Mouse (Mus musculus) myocyte (in vitro differentiated cells): ENCODE data around the gene Inava. TPM values are rescaled to one million over a fixed set of nuclear protein-coding genes. Genes with fewer than 3 reads are reported as not detected.

Experiments used
- H3K27me3 ChIP-seq: one replicate; pipeline ENCODE4 v1.6.1; 2011; ENCODE audit not compliant: control insufficient read depth, insufficient read depth, insufficient read length
- H3K36me3 ChIP-seq: one replicate; pipeline ENCODE4 v1.6.1; 2011; ENCODE audit not compliant: control insufficient read depth, insufficient read depth
- H3K4me2 ChIP-seq: one replicate; pipeline ENCODE4 v1.6.1; 2011; ENCODE audit warnings: low read depth, control low read depth
- H3K4me3 ChIP-seq: one replicate; pipeline ENCODE4 v1.5.1; 2011; ENCODE audit warnings: mild to moderate bottlenecking, control low read depth, moderate library complexity
- H3K79me2 ChIP-seq: one replicate; pipeline ENCODE4 v1.6.1; 2011; ENCODE audit not compliant: control insufficient read depth, insufficient read depth
- H3ac ChIP-seq: one replicate; pipeline ENCODE4 v1.6.1; 2011; ENCODE audit not compliant: control insufficient read depth, insufficient read length
- CEBPB ChIP-seq: IDR thresholded peaks from 2 replicates; pipeline ENCODE4 v1.6.1; 2011; ENCODE audit warnings: mild to moderate bottlenecking, moderate library complexity; ENCODE audit not compliant: poor library complexity, insufficient read depth, severe bottlenecking
- E2F4 ChIP-seq: IDR thresholded peaks from one replicate; pipeline ENCODE4 v1.6.1; 2011; ENCODE audit warnings: mild to moderate bottlenecking, control low read depth, moderate library complexity; ENCODE audit not compliant: insufficient read depth
- MAX ChIP-seq: IDR thresholded peaks from one replicate; pipeline ENCODE4 v1.6.1; 2011; ENCODE audit warnings: low read depth, mild to moderate bottlenecking, control low read depth
- MYOD1 ChIP-seq, 3 experiments: IDR thresholded peaks; one replicate each; pipeline ENCODE4 v1.6.1; 2011; ENCODE audit warnings: control low read depth in 2 of 3, low read depth in 2 of 3, mild to moderate bottlenecking in 2 of 3, moderate library complexity in 1 of 3; ENCODE audit not compliant: insufficient read length in 2 of 3, control insufficient read depth in 1 of 3
- MYOG ChIP-seq, 3 experiments: IDR thresholded peaks; one replicate each; pipeline ENCODE4 v1.6.1; 2011; ENCODE audit warnings: control low read depth in 2 of 3, low read depth in 2 of 3, mild to moderate bottlenecking in 2 of 3; ENCODE audit not compliant: insufficient read length in 2 of 3, control insufficient read depth in 1 of 3, insufficient read depth in 1 of 3
- POLR2A ChIP-seq: IDR thresholded peaks from one replicate; pipeline ENCODE4 v1.6.1; 2011; ENCODE audit warnings: low read depth, mild to moderate bottlenecking, control low read depth, moderate library complexity; ENCODE audit not compliant: insufficient read length
- POLR2AphosphoS2 ChIP-seq: IDR thresholded peaks from one replicate; pipeline ENCODE4 v1.6.1; 2011; ENCODE audit warnings: low read depth, control low read depth; ENCODE audit not compliant: insufficient read length
- REST ChIP-seq: IDR thresholded peaks from one replicate; pipeline ENCODE4 v1.6.1; 2011; ENCODE audit warnings: mild to moderate bottlenecking, control low read depth, moderate library complexity; ENCODE audit not compliant: insufficient read depth, insufficient read length
- SRF ChIP-seq: IDR thresholded peaks from one replicate; pipeline ENCODE4 v1.6.1; 2011; ENCODE audit warnings: low read depth; ENCODE audit not compliant: control insufficient read depth, insufficient read length
- TCF12 ChIP-seq: IDR thresholded peaks from one replicate; pipeline ENCODE4 v1.6.1; 2011; ENCODE audit warnings: mild to moderate bottlenecking, control low read depth; ENCODE audit not compliant: poor library complexity, insufficient read depth, severe bottlenecking
- TCF3 ChIP-seq: IDR thresholded peaks from one replicate; pipeline ENCODE4 v1.6.1; 2011; ENCODE audit warnings: low read depth, control low read depth; ENCODE audit not compliant: insufficient read length
- USF1 ChIP-seq: IDR thresholded peaks from one replicate; pipeline ENCODE4 v1.6.1; 2011; ENCODE audit warnings: low read depth, mild to moderate bottlenecking, control low read depth, moderate library complexity
- polyA plus RNA-seq: library from polyadenylated mRNA; unstranded; fragments of >200 nt; fragmentation: generic; extraction: Trizol; gene quantifications from one replicate; pipeline ENCODE4 v1.2.1, GENCODE M21; 2012; ENCODE audit warnings: missing spikeins

Gene Inava
- polyA plus RNA-seq, 1 experiment, result 11.1 TPM

DNA sequence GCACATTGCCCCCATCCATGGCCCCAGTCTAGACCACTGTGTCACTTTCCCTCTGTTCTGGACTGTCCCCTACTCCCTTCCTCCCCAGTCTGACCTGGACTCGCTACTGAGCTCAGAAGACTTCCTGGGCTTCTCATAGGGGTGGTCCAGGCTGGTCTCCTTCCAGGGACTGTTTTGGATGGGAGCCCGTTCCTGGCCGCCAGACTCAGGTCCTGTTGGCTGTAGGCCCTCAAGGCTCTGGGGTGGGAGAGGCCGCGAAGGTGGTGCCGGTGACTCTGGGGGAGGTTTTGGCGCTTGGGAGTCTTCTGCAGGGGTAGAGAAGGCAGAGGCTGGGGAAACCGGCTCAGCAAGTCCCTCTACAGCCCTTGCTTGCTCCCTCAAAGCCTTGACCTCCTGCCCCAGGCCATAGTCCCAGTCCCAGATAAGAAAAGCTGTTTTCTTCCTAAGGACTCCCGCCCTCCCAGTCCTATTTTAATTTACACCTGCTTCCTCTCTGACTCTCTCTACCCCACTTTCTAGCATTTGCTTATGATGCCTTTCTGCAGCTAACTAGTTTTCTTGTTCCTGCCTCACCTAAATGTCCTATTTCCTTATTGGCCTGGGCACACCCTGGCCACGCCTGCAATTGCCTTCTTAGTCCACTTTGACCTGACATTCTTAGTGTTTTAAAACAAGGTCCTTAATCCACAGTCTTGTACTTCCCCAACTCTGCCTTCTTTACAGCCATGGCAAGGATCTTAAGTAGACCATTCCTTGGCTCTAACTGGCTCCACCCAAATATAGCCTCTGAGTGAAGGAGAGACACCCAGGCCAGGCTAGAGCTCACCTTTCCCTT lies 13.8 kb downstream of the Inava start:
- no peaks in the 10 kb centered on the region for H3K79me2 ChIP-seq
- no peak overlapping the region for H3K4me3 ChIP-seq
- no peaks in the 10 kb centered on the region for H3K27me3 ChIP-seq
- H3K4me2 ChIP-seq, result no peak overlapping the region
- no peak overlapping the region for H3ac ChIP-seq
- no peak for TF ChIP-seq TCF3
- TF ChIP-seq USF1, result no peak
- no peak for TF ChIP-seq CEBPB
- TF ChIP-seq POLR2A, result no peak
- no peak for TF ChIP-seq MAX
- no peak for TF ChIP-seq MYOG (IDR thresholded peaks at IDR 0.05; ENCODE audit: control insufficient read depth in 1 of 3, insufficient read depth in 1 of 3, insufficient read length in 2 of 3, low read depth in 2 of 3)
- TF ChIP-seq E2F4, result no peak
- TF ChIP-seq POLR2AphosphoS2, result no peak
- TF ChIP-seq TCF12, result no peak
- TF ChIP-seq REST, result no peak
- TF ChIP-seq MYOD1 (IDR thresholded peaks at IDR 0.05; ENCODE audit: control insufficient read depth in 1 of 3, insufficient read length in 2 of 3, low read depth in 2 of 3), result no peak
- TF ChIP-seq SRF, result no peak
- H3K36me3 ChIP-seq, result peaks cover 42% of the 10 kb centered on the region

DNA sequence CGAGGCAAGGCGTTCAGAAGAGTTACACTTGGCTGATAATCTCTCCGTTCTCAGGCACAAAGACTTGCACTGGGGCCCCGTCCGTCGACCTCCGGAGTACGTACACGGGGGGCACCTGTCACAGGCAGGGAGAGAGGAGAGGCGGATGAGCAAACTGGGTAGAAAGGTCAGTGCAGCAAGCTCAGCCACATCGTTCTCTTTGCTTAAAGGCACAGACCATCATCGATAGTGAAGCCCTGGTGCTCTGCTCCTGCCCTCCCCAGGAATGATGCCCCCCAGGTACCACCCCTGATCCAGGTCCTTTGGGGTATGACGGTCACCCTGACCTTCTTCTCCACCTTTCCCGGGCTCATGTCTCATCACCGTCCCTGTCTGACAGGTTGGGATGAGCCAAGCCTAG lies 19.8 kb downstream of the Inava start:
- Histone ChIP-seq H3K36me3 (peaks cover 35% of the 10 kb centered on the region), H3K79me2 (no peaks in the 10 kb centered on the region), H3K4me3 (no peak overlapping the region), H3ac (no peak overlapping the region), H3K4me2 (no peak overlapping the region), H3K27me3 (no peaks in the 10 kb centered on the region)
- no peak for TF ChIP-seq MAX
- no peak for TF ChIP-seq SRF
- TF ChIP-seq MYOD1 (IDR thresholded peaks at IDR 0.05; ENCODE audit: control insufficient read depth in 1 of 3, insufficient read length in 2 of 3, low read depth in 2 of 3), result no peak
- no peak for TF ChIP-seq REST
- TF ChIP-seq TCF3, result no peak
- no peak for TF ChIP-seq MYOG (IDR thresholded peaks at IDR 0.05; ENCODE audit: control insufficient read depth in 1 of 3, insufficient read depth in 1 of 3, insufficient read length in 2 of 3, low read depth in 2 of 3)
- TF ChIP-seq POLR2A, result no peak
- TF ChIP-seq E2F4, result no peak
- TF ChIP-seq POLR2AphosphoS2, result no peak
- TF ChIP-seq USF1, result no peak
- no peak for TF ChIP-seq TCF12
- no peak for TF ChIP-seq CEBPB

DNA sequence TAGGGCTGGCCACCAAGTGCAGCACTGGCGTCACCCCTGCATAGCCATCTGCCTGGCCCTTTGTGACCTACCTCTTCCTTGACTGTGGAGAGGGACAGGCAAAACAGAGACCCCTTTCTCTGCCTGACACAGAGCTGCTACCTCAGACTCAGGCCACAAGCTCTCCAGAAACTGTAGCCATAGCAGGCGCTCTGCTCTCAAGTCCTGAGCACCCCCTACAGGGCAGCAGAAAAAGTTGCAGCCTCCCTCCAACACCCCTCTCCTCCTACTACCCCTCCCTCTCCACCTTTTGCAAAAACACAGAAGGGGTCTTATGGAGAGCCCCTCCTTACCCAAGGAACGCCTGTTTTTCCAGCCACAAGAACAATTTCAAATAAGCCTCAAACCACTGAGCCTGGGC lies 21.3 kb downstream of the Inava start, which contains the start of gene Mroh3:
Gene Mroh3 (minus strand): TSS at position 26 of the 400 bp plus-strand sequence.
- Histone ChIP-seq H3K4me2 (no peak within 1 kb of the TSS), H3K79me2 (no peaks in the 10 kb centered on the region), H3K4me3 (no peak within 1 kb of the TSS), H3K27me3 (no peaks in the 10 kb centered on the region), H3ac (no peak within 1 kb of the TSS), H3K36me3 (peaks cover 22% of the 10 kb centered on the region)
- TF ChIP-seq SRF (no peak), CEBPB (no peak), TCF12 (no peak), POLR2A (no peak), MAX (no peak)

DNA sequence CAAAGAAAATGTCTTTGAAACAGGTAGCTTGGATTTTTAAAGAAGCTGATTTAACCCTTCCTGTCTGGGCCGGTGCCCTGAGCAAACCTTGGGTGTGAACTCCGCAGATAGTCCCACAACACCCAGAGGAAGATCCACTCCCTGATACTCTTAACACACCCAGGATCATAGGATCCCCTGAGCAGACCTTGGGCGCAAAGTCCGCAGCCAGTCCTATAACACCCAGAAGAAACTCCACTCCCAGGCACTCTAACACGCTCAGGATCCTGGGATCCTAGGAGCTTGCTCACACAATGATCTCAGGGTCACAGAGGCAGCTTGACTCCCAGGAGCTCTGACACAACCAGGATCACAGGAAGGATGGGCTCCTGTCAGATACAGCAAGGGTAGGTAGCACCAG lies 44.0 kb downstream of the Inava start:
- H3K27me3 ChIP-seq, result no peaks in the 10 kb centered on the region
- TF ChIP-seq MYOG (IDR thresholded peaks at IDR 0.05; ENCODE audit: control insufficient read depth in 1 of 3, insufficient read depth in 1 of 3, insufficient read length in 2 of 3, low read depth in 2 of 3) (no peak), REST (no peak), TCF12 (no peak), E2F4 (no peak), SRF (no peak), MYOD1 (IDR thresholded peaks at IDR 0.05; ENCODE audit: control insufficient read depth in 1 of 3, insufficient read length in 2 of 3, low read depth in 2 of 3) (no peak), TCF3 (no peak), CEBPB (no peak), POLR2AphosphoS2 (no peak), MAX (no peak), POLR2A (no peak), USF1 (no peak)

DNA sequence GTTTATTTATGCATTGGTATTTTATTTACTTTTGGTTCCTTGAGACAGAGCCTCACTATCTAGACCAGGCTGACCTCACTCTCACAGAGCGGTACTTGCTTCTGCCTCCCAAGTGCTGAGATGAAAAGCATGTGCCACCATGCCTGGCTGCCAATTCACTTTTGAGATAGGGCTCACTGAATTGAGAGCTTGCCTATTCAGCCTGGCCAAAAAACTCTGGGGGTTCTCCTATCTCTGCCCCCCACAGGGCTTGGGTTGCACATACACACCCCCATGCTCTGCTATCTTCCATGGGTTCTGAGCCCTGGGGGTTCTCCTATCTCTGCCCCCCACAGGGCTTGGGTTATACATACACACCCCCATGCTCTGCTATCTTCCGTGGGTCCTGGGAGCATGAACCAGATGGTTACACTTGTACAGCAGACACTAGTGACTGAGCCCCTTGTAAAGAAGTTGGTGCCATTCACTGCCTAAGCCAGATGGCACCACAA lies 54.5 kb downstream of the Inava start:
- TF ChIP-seq POLR2AphosphoS2, result no peak
- no peak for TF ChIP-seq MAX
- no peak for TF ChIP-seq E2F4
- TF ChIP-seq TCF12, result no peak
- TF ChIP-seq REST, result no peak
- TF ChIP-seq MYOG (IDR thresholded peaks at IDR 0.05; ENCODE audit: control insufficient read depth in 1 of 3, insufficient read depth in 1 of 3, insufficient read length in 2 of 3, low read depth in 2 of 3), result no peak
- no peak for TF ChIP-seq CEBPB
- TF ChIP-seq TCF3, result no peak
- no peak for TF ChIP-seq USF1
- no peak for TF ChIP-seq SRF
- no peak for TF ChIP-seq MYOD1 (IDR thresholded peaks at IDR 0.05; ENCODE audit: control insufficient read depth in 1 of 3, insufficient read length in 2 of 3, low read depth in 2 of 3)
- no peak for TF ChIP-seq POLR2A
- no peak overlapping the region for H3ac ChIP-seq
- no peaks in the 10 kb centered on the region for H3K79me2 ChIP-seq
- no peak overlapping the region for H3K4me3 ChIP-seq
- H3K36me3 ChIP-seq, result no peaks in the 10 kb centered on the region
- no peak overlapping the region for H3K4me2 ChIP-seq
- no peaks in the 10 kb centered on the region for H3K27me3 ChIP-seq

More for the DNA sequence above, 44.0 kb downstream of the Inava start:
- H3K79me2 ChIP-seq, result no peaks in the 10 kb centered on the region
- no peak overlapping the region for H3K4me3 ChIP-seq
- H3K36me3 ChIP-seq, result no peaks in the 10 kb centered on the region
- H3K4me2 ChIP-seq, result no peak overlapping the region
- H3ac ChIP-seq, result no peak overlapping the region
